Mouse (Mus musculus): ENCODE results near the gene Rptor.

- TF ChIP-seq CTCF (IDR thresholded peaks at IDR 0.05; ENCODE audit: low read depth, low read length) (no peak), POLR2A (IDR thresholded peaks at IDR 0.05; ENCODE audit: extremely low read depth, insufficient read depth, low read length) (no peak)
Measured at GRCm38 (mm10) chr11:119685910-119686659, 83.4 kb downstream of the Rptor start.

All from liver, adult 2 months (tissue).